Mouse (Mus musculus) layer of hippocampus, postnatal 10 days (tissue): ENCODE results near the gene Soga1. TPM values are rescaled to one million over a fixed set of nuclear protein-coding genes. Genes with fewer than 3 reads are reported as not detected.
A peak's percentile ranks its signal among the peaks of the same experiment; 100 is the strongest.

Experiments used
- DNase-seq, 2 experiments: peaks; one replicate each; pipeline ENCODE4 v3.0.0; 2021; ENCODE audit warnings: low spot score in 2 of 2
- total RNA-seq, 2 experiments: library from RNA; stranded (reverse); gene quantifications; 2 replicates each; pipeline ENCODE4 v1.2.3; 2021

The Soga1 gene
- total RNA-seq, 2 experiments from 2014 or later = 74.1 to 79.6 TPM

GRCm38 (mm10) chr2:157081331-157081730 lies 2.3 kb upstream of the Soga1 start:
- DNase-seq = no peak

- no peak for DNase-seq
Measured at GRCm38 (mm10) chr2:157079701-157080180, 687 bp upstream of the Soga1 start.

- DNase-seq = peak in 1 of 2 experiments; percentile 60
Measured at GRCm38 (mm10) chr2:157078059-157078792, 828 bp downstream of the Soga1 start.

- peak; percentile 77 to 83 for DNase-seq
Measured at GRCm38 (mm10) chr2:157077641-157078058, 1.4 kb downstream of the Soga1 start.

GRCm38 (mm10) chr2:157077160-157077559 lies 1.9 kb downstream of the Soga1 start:
- peak; percentile 41 to 65 for DNase-seq

- DNase-seq = peak in 1 of 2 experiments; percentile 7
Measured at GRCm38 (mm10) chr2:157076585-157076984, 2.5 kb downstream of the Soga1 start.

GRCm38 (mm10) chr2:157075685-157076084 lies 3.4 kb downstream of the Soga1 start:
- DNase-seq = peak; percentile 35 to 46

- DNase-seq = no peak
Measured at GRCm38 (mm10) chr2:157075226-157075625, 3.8 kb downstream of the Soga1 start.

GRCm38 (mm10) chr2:157074772-157075171 lies 4.3 kb downstream of the Soga1 start:
- peak in 1 of 2 experiments; percentile 11 for DNase-seq

- peak in 1 of 2 experiments; percentile 64 for DNase-seq
Measured at GRCm38 (mm10) chr2:157074186-157074724, 4.8 kb downstream of the Soga1 start.

- no peak for DNase-seq
Measured at GRCm38 (mm10) chr2:157073378-157074052, 5.5 kb downstream of the Soga1 start.

GRCm38 (mm10) chr2:157072316-157072990 lies 6.6 kb downstream of the Soga1 start:
- peak in 1 of 2 experiments; percentile 12 for DNase-seq

- peak in 1 of 2 experiments; percentile 54 for DNase-seq
Measured at GRCm38 (mm10) chr2:157071556-157071955, 7.5 kb downstream of the Soga1 start.

- peak in 1 of 2 experiments; percentile 62 for DNase-seq
Measured at GRCm38 (mm10) chr2:157070365-157070764, 8.7 kb downstream of the Soga1 start.

GRCm38 (mm10) chr2:157069755-157070315 lies 9.2 kb downstream of the Soga1 start:
- DNase-seq = peak; percentile 12 to 23

GRCm38 (mm10) chr2:157069355-157069735 lies 9.7 kb downstream of the Soga1 start:
- peak; percentile 45 to 46 for DNase-seq

- DNase-seq = peak in 1 of 2 experiments; percentile 32
Measured at GRCm38 (mm10) chr2:157068701-157069354, 10.2 kb downstream of the Soga1 start.

- DNase-seq = peak in 1 of 2 experiments; percentile 5
Measured at GRCm38 (mm10) chr2:157066731-157067430, 12.2 kb downstream of the Soga1 start.

- DNase-seq = peak in 1 of 2 experiments; percentile 8
Measured at GRCm38 (mm10) chr2:157065879-157066226, 13.2 kb downstream of the Soga1 start.
